Mouse (Mus musculus) hindbrain, embryonic 10.5 days (tissue): ENCODE measurements around the gene Gm4969. TPM values are rescaled to one million over a fixed set of nuclear protein-coding genes. Genes with fewer than 3 reads are reported as not detected.

Source experiments
- DNase-seq: peaks from one replicate; pipeline ENCODE4 v3.0.0-alpha.2; 2017; ENCODE audit warnings: low spot score
- H3K27ac ChIP-seq: fragments of 300-500 bp; sonication (generic); 2 replicates; pipeline ENCODE4 v1.5.1; 2016; ENCODE audit warnings: mild to moderate bottlenecking, moderate library complexity
- H3K27me3 ChIP-seq: fragments of 300-500 bp; sonication (generic); 2 replicates; pipeline ENCODE4 v1.6.1; 2016; ENCODE audit warnings: mild to moderate bottlenecking; ENCODE audit not compliant: poor library complexity, insufficient read depth, severe bottlenecking
- H3K36me3 ChIP-seq: fragments of 300-500 bp; sonication (generic); 2 replicates; pipeline ENCODE4 v1.6.1; 2016; ENCODE audit warnings: mild to moderate bottlenecking, moderate library complexity
- H3K4me1 ChIP-seq: fragments of 300-500 bp; sonication (generic); replicated peaks from 2 replicates; pipeline ENCODE4 v1.6.1; 2016; ENCODE audit warnings: mild to moderate bottlenecking
- H3K4me3 ChIP-seq: fragments of 300-500 bp; sonication (generic); 2 replicates; pipeline ENCODE4 v1.5.1; 2016; ENCODE audit warnings: mild to moderate bottlenecking, moderate library complexity
- H3K9me3 ChIP-seq: fragments of 300-500 bp; sonication (generic); 2 replicates; pipeline ENCODE4 v1.6.1; 2016; ENCODE audit warnings: mild to moderate bottlenecking, moderate library complexity
- WGBS: fragments of 180-500 bp; shearing (Covaris S2); methylation state at CpG from one replicate; pipeline ENCODE4 v1.1.7; 2016; 5-methylcytosine and 5-hydroxymethylcytosine counted together
- polyA plus RNA-seq: library from polyadenylated mRNA; unstranded; fragments of >200 nt; fragmentation: Nextera tagmentation; extraction: Ambion mirVana; gene quantifications from 2 replicates; pipeline ENCODE4 v1.2.1, GENCODE M21; 2016

Gene Gm4969
- polyA plus RNA-seq, 1 experiment from 2014 or later: 1.5 TPM

- no peak for DNase-seq
- Histone ChIP-seq H3K4me3 (no peak overlapping the region), H3K27me3 (no peaks in the 10 kb centered on the region), H3K27ac (no peak overlapping the region), H3K9me3 (no peaks in the 10 kb centered on the region), H3K4me1 (peaks cover 17% of the 10 kb centered on the region), H3K36me3 (peaks cover 37% of the 10 kb centered on the region)
- WGBS: 94% methylated on average over 5 of the region's 5 CpGs
Measured at GRCm38 (mm10) chr7:19129396-19129795, 11.2 kb upstream of the Gm4969 start.

GRCm38 (mm10) chr7:19127744-19128143 lies 9.6 kb upstream of the Gm4969 start:
- H3K9me3 ChIP-seq: no peaks in the 10 kb centered on the region
- H3K27ac ChIP-seq: no peak overlapping the region
- H3K4me1 ChIP-seq: peaks cover 17% of the 10 kb centered on the region
- no peaks in the 10 kb centered on the region for H3K27me3 ChIP-seq
- 95% methylated on average over 5 of the region's 5 CpGs for WGBS
- peaks cover 32% of the 10 kb centered on the region; the same call in 1 of the 2 replicates for H3K36me3 ChIP-seq
- DNase-seq: no peak
- H3K4me3 ChIP-seq: no peak overlapping the region

- H3K9me3 ChIP-seq: no peaks in the 10 kb centered on the region
- DNase-seq: no peak
- 89% methylated on average over 6 of the region's 6 CpGs for WGBS
- no peak overlapping the region for H3K27ac ChIP-seq
- peaks cover 15% of the 10 kb centered on the region for H3K4me1 ChIP-seq
- H3K27me3 ChIP-seq: no peaks in the 10 kb centered on the region
- peaks cover 34% of the 10 kb centered on the region for H3K36me3 ChIP-seq
- no peak overlapping the region for H3K4me3 ChIP-seq
Measured at GRCm38 (mm10) chr7:19124713-19125112, 6.5 kb upstream of the Gm4969 start.

DNA sequence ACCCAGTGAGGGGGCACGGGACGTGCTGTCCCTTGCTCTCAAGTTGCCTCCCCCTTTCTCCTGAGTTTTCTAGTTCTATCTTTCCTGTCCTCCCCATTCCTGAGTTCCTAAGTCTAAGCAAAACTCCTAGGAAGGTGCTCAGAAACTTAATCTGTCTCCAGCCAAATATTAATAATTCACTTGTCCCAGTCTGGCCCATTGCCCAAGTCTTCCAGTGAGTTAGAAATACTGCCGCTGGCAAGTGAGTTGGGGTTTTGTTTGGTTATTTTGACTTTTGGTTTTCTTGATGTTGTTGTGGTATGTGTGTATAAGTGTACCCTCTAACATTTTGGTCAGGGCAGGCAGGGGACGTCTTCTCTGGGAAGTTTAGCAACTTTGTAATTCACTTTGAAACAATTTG lies 3.5 kb upstream of the Gm4969 start:
- Histone ChIP-seq H3K4me3 (no peak overlapping the region), H3K27me3 (peaks cover 10% of the 10 kb centered on the region), H3K4me1 (peaks cover 23% of the 10 kb centered on the region), H3K27ac (no peak overlapping the region), H3K36me3 (peaks cover 15% of the 10 kb centered on the region; the same call in 1 of the 2 replicates), H3K9me3 (peaks cover 12% of the 10 kb centered on the region)
- WGBS: 91% methylated on average over 4 of the region's 4 CpGs
- DNase-seq: no peak

GRCm38 (mm10) chr7:19119631-19120429 lies 1.7 kb upstream of the Gm4969 start, which contains the start of gene Fbxo46:
Fbxo46 (plus strand) TSS chr7:19119859.
- WGBS: 3% methylated on average over 34 of the region's 34 CpGs
- H3K4me1 ChIP-seq: peaks cover 23% of the 10 kb centered on the region
- peak; percentile 92 for DNase-seq
- H3K36me3 ChIP-seq: peaks cover 6% of the 10 kb centered on the region; the same call in 1 of the 2 replicates
- peak within 1 kb of the TSS; percentile 88 for H3K27ac ChIP-seq
- H3K4me3 ChIP-seq: peak within 1 kb of the TSS; percentile 68
- peaks cover 10% of the 10 kb centered on the region for H3K27me3 ChIP-seq
- H3K9me3 ChIP-seq: peaks cover 15% of the 10 kb centered on the region

DNA sequence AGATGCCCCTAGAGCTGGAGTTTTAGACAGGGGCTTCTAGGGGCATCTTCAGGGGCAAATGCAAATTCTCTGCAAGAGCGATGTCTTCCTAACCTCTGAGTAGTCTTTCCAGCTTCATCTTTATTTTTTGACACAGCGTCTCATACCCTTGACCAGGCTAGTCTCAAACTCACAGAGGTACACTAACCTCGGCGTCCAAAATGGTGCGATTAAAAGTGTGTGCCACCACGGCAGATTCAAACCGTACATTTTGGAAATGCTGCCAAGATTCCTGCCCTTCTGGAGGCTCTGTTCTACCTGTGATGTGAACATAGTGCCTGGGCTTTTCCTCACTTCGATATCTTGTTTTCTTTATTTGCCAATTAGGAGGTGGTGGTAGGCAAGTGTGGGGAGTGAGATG lies 915 bp upstream of the Gm4969 start:
- Histone ChIP-seq H3K27me3 (peaks cover 10% of the 10 kb centered on the region), H3K9me3 (peaks cover 15% of the 10 kb centered on the region), H3K4me3 (peak overlapping the region; percentile 68; the same call in 1 of the 2 replicates), H3K36me3 (peaks cover 6% of the 10 kb centered on the region; the same call in 1 of the 2 replicates), H3K27ac (no peak overlapping the region), H3K4me1 (peaks cover 23% of the 10 kb centered on the region)
- DNase-seq: peak; percentile 8
- 91% methylated on average over 8 of the region's 8 CpGs for WGBS

GRCm38 (mm10) chr7:19109565-19109964 lies 8.6 kb downstream of the Gm4969 start:
- Histone ChIP-seq H3K27me3 (no peaks in the 10 kb centered on the region), H3K36me3 (no peaks in the 10 kb centered on the region), H3K4me1 (no peaks in the 10 kb centered on the region), H3K27ac (no peak overlapping the region), H3K9me3 (no peaks in the 10 kb centered on the region), H3K4me3 (no peak overlapping the region)
- WGBS: 83% methylated on average over 1 of the region's 1 CpGs
- no peak for DNase-seq

GRCm38 (mm10) chr7:19107436-19107835 lies 10.7 kb downstream of the Gm4969 start:
- H3K4me3 ChIP-seq: no peak overlapping the region
- no peak overlapping the region for H3K27ac ChIP-seq
- no peaks in the 10 kb centered on the region for H3K4me1 ChIP-seq
- no peak for DNase-seq
- H3K27me3 ChIP-seq: no peaks in the 10 kb centered on the region
- H3K9me3 ChIP-seq: no peaks in the 10 kb centered on the region
- H3K36me3 ChIP-seq: no peaks in the 10 kb centered on the region
- 59% methylated on average over 3 of the region's 3 CpGs for WGBS

- 83% methylated on average over 2 of the region's 2 CpGs for WGBS
- no peak for DNase-seq
- no peaks in the 10 kb centered on the region for H3K36me3 ChIP-seq
Measured at GRCm38 (mm10) chr7:19104486-19104885, 13.7 kb downstream of the Gm4969 start.

GRCm38 (mm10) chr7:19103741-19104140 lies 14.4 kb downstream of the Gm4969 start:
- H3K27ac ChIP-seq: no peak overlapping the region
- H3K4me3 ChIP-seq: no peak overlapping the region
- 0 out of 2 replicates have a peak, but pooled peaks cover 2% of the 10 kb centered on the region for H3K4me1 ChIP-seq
- H3K27me3 ChIP-seq: no peaks in the 10 kb centered on the region
- no peak for DNase-seq
- H3K9me3 ChIP-seq: no peaks in the 10 kb centered on the region
- no peaks in the 10 kb centered on the region for H3K36me3 ChIP-seq

More at GRCm38 (mm10) chr7:19104486-19104885, 13.7 kb downstream of the Gm4969 start:
- no peak overlapping the region for H3K4me3 ChIP-seq
- H3K27me3 ChIP-seq: no peaks in the 10 kb centered on the region
- no peaks in the 10 kb centered on the region for H3K4me1 ChIP-seq
- no peak overlapping the region for H3K27ac ChIP-seq
- H3K9me3 ChIP-seq: no peaks in the 10 kb centered on the region

- WGBS: 90% methylated on average over 1 of the region's 1 CpGs
- DNase-seq: no peak
Measured at GRCm38 (mm10) chr7:19100290-19100689, 17.9 kb downstream of the Gm4969 start.

DNA sequence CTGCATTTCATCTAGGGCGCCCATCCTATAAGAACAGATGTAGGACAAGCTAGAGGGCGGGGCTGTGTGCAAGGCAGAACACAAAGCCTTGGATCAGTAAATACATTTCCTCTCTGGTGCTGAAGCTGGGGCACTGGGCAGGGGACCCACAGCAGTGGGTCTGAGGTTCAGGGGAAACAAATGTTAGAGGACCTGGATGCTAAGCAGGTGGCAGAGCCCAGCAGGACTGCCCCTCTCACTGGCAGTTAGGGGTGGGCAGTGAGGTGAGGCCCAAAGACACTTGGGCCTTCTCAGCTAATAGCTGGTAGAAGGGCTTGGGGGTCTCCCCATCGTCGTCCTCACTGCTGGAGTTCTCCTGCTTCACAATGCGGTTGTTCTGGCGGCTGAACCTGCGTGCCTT lies 19.4 kb downstream of the Gm4969 start:
- Histone ChIP-seq H3K27me3 (no peaks in the 10 kb centered on the region), H3K36me3 (peaks cover 21% of the 10 kb centered on the region), H3K4me3 (no peak overlapping the region), H3K9me3 (no peaks in the 10 kb centered on the region), H3K27ac (no peak overlapping the region), H3K4me1 (peaks cover 43% of the 10 kb centered on the region)
- 60% methylated on average over 7 of the region's 7 CpGs for WGBS
- DNase-seq: no peak

More at GRCm38 (mm10) chr7:19100290-19100689, 17.9 kb downstream of the Gm4969 start:
- no peaks in the 10 kb centered on the region for H3K9me3 ChIP-seq
- H3K27ac ChIP-seq: no peak overlapping the region
- H3K36me3 ChIP-seq: peaks cover 21% of the 10 kb centered on the region
- peaks cover 29% of the 10 kb centered on the region for H3K4me1 ChIP-seq
- H3K4me3 ChIP-seq: no peak overlapping the region
- no peaks in the 10 kb centered on the region for H3K27me3 ChIP-seq

GRCm38 (mm10) chr7:19097863-19098262 lies 20.3 kb downstream of the Gm4969 start:
- peaks cover 21% of the 10 kb centered on the region for H3K36me3 ChIP-seq
- no peak overlapping the region for H3K4me3 ChIP-seq
- no peaks in the 10 kb centered on the region for H3K27me3 ChIP-seq
- H3K4me1 ChIP-seq: peaks cover 52% of the 10 kb centered on the region
- H3K27ac ChIP-seq: no peak overlapping the region
- DNase-seq: no peak
- H3K9me3 ChIP-seq: no peaks in the 10 kb centered on the region
